Mouse (Mus musculus) G1E (cell line): ENCODE data around the gene Syt2.

Experiments
- CTCF ChIP-seq: IDR thresholded peaks from 2 replicates; pipeline ENCODE4 v1.5.1; 2012; ENCODE audit warnings: low read depth, low read length, inconsistent platforms, mixed read lengths
- GATA1 ChIP-seq: IDR thresholded peaks from 2 replicates; pipeline ENCODE4 v1.6.1; 2012; ENCODE audit warnings: borderline replicate concordance, low read length, inconsistent platforms, mixed read lengths

DNA sequence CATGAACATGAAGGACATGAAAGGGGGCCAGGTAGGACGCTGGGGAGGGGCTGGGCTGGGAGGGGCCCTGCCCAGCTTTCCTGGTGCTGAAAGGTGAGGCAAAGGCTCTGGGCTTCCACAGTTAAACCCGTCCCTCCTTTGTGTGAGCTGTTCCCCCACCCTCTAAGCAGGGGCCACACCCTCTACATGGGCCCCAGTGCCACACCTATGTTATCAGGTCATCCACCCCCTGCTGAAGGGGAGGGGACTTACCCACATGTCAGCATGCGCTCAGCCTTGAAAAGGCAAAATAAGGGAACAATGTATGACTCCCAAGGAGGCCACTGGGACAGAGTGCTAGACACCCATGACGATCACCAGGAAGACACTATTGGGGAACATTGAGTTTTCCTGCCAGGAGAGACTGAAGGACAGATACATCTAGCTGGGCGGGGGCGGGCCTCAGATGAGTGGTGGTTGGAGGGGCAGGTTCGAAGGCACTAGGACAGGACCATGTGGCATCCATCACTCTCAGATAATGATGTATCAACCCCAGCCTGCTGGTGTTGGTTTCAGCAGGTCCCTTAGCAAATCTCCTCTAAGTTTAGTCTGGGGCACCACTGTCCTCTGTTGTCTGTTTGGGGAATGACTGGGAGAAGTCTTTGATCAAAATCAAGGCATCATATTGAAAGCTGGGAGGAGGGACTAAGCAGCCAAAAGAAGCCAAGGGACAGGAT, 95.6 kb downstream of the Syt2 start:
- no peak for TF ChIP-seq GATA1
- no peak for TF ChIP-seq CTCF
